13 mouse cellular contexts compared by ENCODE assay signal in genomic region chr12:84161116-84161515, GRCm38 (mm10). TPM values are rescaled to one million over a fixed set of nuclear protein-coding genes. Genes with fewer than 3 reads are reported as not detected.
DNase-seq lines count a peak whose midpoint lies in the region; ATAC-seq lines count a peak whose summit lies in the region.
"Had no signal": no experiment of that assay in that cellular context is flagged by ENCODE, and none has a peak within 500 bp of the region (broad histone marks: within the 10 kb centered on the region; RNA-seq: fewer than 3 reads in every experiment).

No protein-coding gene starts in this region.

- no peak for DNase-seq in heart, postnatal 25 days (ENCODE audit: low spot score)
- DNase-seq in c-Kit-negative CD71-positive TER-119-positive erythroid progenitor cells, embryonic 14.5 days (ENCODE audit: low read depth, low spot score) = peak; percentile 56
- DNase-seq in liver, embryonic 13.5 days = peak; percentile 55
- no peak for DNase-seq in gastrocnemius, postnatal 36 days
- DNase-seq: cerebellum, adult 8-10 months; layer of hippocampus, postnatal 36 days had no signal

- ATAC-seq in heart, embryonic 16.5 days (replicated peaks; ENCODE audit: extremely low read depth, insufficient read depth, low FRiP score) = peak; percentile 63
- peak; percentile 84 for ATAC-seq in liver, embryonic 13.5 days (ENCODE audit: low read depth)
- peak; percentile 27; the same call in 1 of the 2 replicates for ATAC-seq in megakaryocyte-erythroid progenitor cell, adult 5-6 weeks (replicated peaks; ENCODE audit: low FRiP score, low TSS enrichment, poor library complexity, severe bottlenecking)
- no peak for ATAC-seq in forebrain, embryonic 15.5 days (replicated peaks)

- no peak overlapping the region; the same call in 1 of the 2 replicates for H3K27ac ChIP-seq in heart, embryonic 16.5 days (ENCODE audit: low read length)
- H3K27ac ChIP-seq in liver, embryonic 13.5 days = peak overlapping the region; percentile 79
- no peak overlapping the region for H3K27ac ChIP-seq in forebrain, embryonic 15.5 days (replicated peaks)
- H3K27ac ChIP-seq: embryonic facial prominence, embryonic 10.5 days; heart, embryonic 15.5 days; hindbrain, postnatal 0 days; limb, embryonic 12.5 days had no signal

- H3K4me3 ChIP-seq in heart, embryonic 16.5 days (ENCODE audit: low read length) = no peak overlapping the region
- no peak overlapping the region for H3K4me3 ChIP-seq in liver, embryonic 13.5 days (replicated peaks)
- H3K4me3 ChIP-seq in forebrain, embryonic 15.5 days = no peak overlapping the region
- H3K4me3 ChIP-seq: embryonic facial prominence, embryonic 10.5 days; heart, embryonic 15.5 days; limb, embryonic 12.5 days had no signal

- peaks cover 11% of the 10 kb centered on the region for H3K4me1 ChIP-seq in heart, embryonic 16.5 days (ENCODE audit: control insufficient read depth, insufficient read depth, low read length)
- H3K4me1 ChIP-seq in liver, embryonic 13.5 days (replicated peaks) = peaks cover 53% of the 10 kb centered on the region
- no peaks in the 10 kb centered on the region for H3K4me1 ChIP-seq in forebrain, embryonic 15.5 days

- intact Hi-C loops in heart, postnatal 25 days (cut with DNase I) = loop anchor here (5.0 kb wide), 1 partner anchor 56 kb away; the partner anchor contains the start of gene Elmsan1
- intact Hi-C loops in gastrocnemius, postnatal 36 days (cut with DNase I) = no loop called here

- H3K9me3 ChIP-seq in heart, embryonic 16.5 days (replicated peaks; ENCODE audit: control insufficient read depth, low read length) = no peaks in the 10 kb centered on the region
- H3K9me3 ChIP-seq in liver, embryonic 13.5 days (replicated peaks) = no peaks in the 10 kb centered on the region
- no peaks in the 10 kb centered on the region for H3K9me3 ChIP-seq in forebrain, embryonic 15.5 days
- H3K9me3 ChIP-seq: embryonic facial prominence, embryonic 10.5 days; heart, embryonic 15.5 days; limb, embryonic 12.5 days had no signal

- no peak overlapping the region for H3K9ac ChIP-seq in heart, embryonic 16.5 days (ENCODE audit: low read length)
- H3K9ac ChIP-seq in liver, embryonic 13.5 days = peak overlapping the region; percentile 53
- H3K9ac ChIP-seq in forebrain, embryonic 15.5 days (replicated peaks) = no peak overlapping the region
- H3K9ac ChIP-seq: heart, embryonic 15.5 days; limb, embryonic 12.5 days had no signal

- WGBS in heart, embryonic 16.5 days = 36% methylated on average over 8 of the region's 8 CpGs
- WGBS in liver, embryonic 13.5 days (ENCODE audit: insufficient replicate concordance) = 36% methylated on average over 8 of the region's 8 CpGs
- WGBS in forebrain, embryonic 15.5 days = 75% methylated on average over 8 of the region's 8 CpGs

- no peaks in the 10 kb centered on the region for H3K27me3 ChIP-seq in heart, embryonic 16.5 days (ENCODE audit: control insufficient read depth, insufficient read depth, low read length)
- H3K27me3 ChIP-seq in liver, embryonic 13.5 days = no peaks in the 10 kb centered on the region
- no peaks in the 10 kb centered on the region for H3K27me3 ChIP-seq in forebrain, embryonic 15.5 days
- H3K27me3 ChIP-seq: heart, embryonic 15.5 days; limb, embryonic 12.5 days had no signal

- no peak overlapping the region for H3K4me2 ChIP-seq in heart, embryonic 16.5 days (ENCODE audit: low read depth, low read length)
- peak overlapping the region; percentile 37 for H3K4me2 ChIP-seq in liver, embryonic 13.5 days
- H3K4me2 ChIP-seq in forebrain, embryonic 15.5 days (replicated peaks) = no peak overlapping the region
- H3K4me2 ChIP-seq: heart, embryonic 15.5 days; limb, embryonic 12.5 days had no signal

- peaks cover 31% of the 10 kb centered on the region for H3K36me3 ChIP-seq in heart, embryonic 16.5 days (ENCODE audit: control insufficient read depth, insufficient read depth)
- H3K36me3 ChIP-seq in liver, embryonic 13.5 days = peaks cover 89% of the 10 kb centered on the region
- H3K36me3 ChIP-seq in forebrain, embryonic 15.5 days = peaks cover 23% of the 10 kb centered on the region; the same call in 1 of the 2 replicates

RNA-seq across cellular contexts. Expression of gene Pnma1, which starts 12.8 kb away (rescaled TPM):
- 0.59 and 0.60 TPM in 2 replicates for polyA plus RNA-seq in heart, embryonic 16.5 days (2015; fragmentation: Nextera tagmentation; extraction: Ambion mirVana)
- under 1 TPM; 0.14 to 0.18 TPM for total RNA-seq in heart, postnatal 25 days (2021)
- 0.14 TPM in 1 of 2 replicates, not detected in the other for polyA plus RNA-seq in liver, embryonic 13.5 days (2015; fragmentation: Nextera tagmentation; extraction: Ambion mirVana)
- not detected in 2 replicates for total RNA-seq in megakaryocyte-erythroid progenitor cell, adult 5-6 weeks (2014; fragmentation: Nextera tagmentation)
- 1.2 TPM in 1 of 2 replicates, not detected in the other for total RNA-seq in megakaryocyte-erythroid progenitor cell, adult 5-6 weeks (2017)
- total RNA-seq in gastrocnemius, postnatal 36 days (2021) = under 1 TPM; 0.15 to 0.18 TPM
- 6.0 and 6.5 TPM in 2 replicates for polyA plus RNA-seq in forebrain, embryonic 15.5 days (2015; fragmentation: Nextera tagmentation; extraction: Ambion mirVana)

RNA-seq across cellular contexts. Expression of gene Dnal1, which starts 47.0 kb away (rescaled TPM):
- polyA plus RNA-seq in heart, embryonic 16.5 days (2015; fragmentation: Nextera tagmentation; extraction: Ambion mirVana) = 3.5 and 4.0 TPM in 2 replicates
- 10 to 100 TPM in 1 of 2 experiments, 1 to 10 TPM in 1; 8.2 to 10.1 TPM for total RNA-seq in heart, postnatal 25 days (2021)
- 0.23 and 0.27 TPM in 2 replicates for polyA plus RNA-seq in liver, embryonic 13.5 days (2015; fragmentation: Nextera tagmentation; extraction: Ambion mirVana)
- 0.26 and 3.9 TPM in 2 replicates for total RNA-seq in megakaryocyte-erythroid progenitor cell, adult 5-6 weeks (2014; fragmentation: Nextera tagmentation)
- 1.4 and 2.3 TPM in 2 replicates for total RNA-seq in megakaryocyte-erythroid progenitor cell, adult 5-6 weeks (2017)
- 1 to 10 TPM; 5.9 to 8.1 TPM for total RNA-seq in gastrocnemius, postnatal 36 days (2021)
- 9.6 and 10.1 TPM in 2 replicates for polyA plus RNA-seq in forebrain, embryonic 15.5 days (2015; fragmentation: Nextera tagmentation; extraction: Ambion mirVana)

RNA-seq across cellular contexts. Expression of gene Elmsan1, which starts 57.6 kb away (rescaled TPM):
- 7.1 and 7.5 TPM in 2 replicates for polyA plus RNA-seq in heart, embryonic 16.5 days (2015; fragmentation: Nextera tagmentation; extraction: Ambion mirVana)
- 10 to 100 TPM; 13.8 to 17.7 TPM for total RNA-seq in heart, postnatal 25 days (2021)
- 3.7 and 4.4 TPM in 2 replicates for polyA plus RNA-seq in liver, embryonic 13.5 days (2015; fragmentation: Nextera tagmentation; extraction: Ambion mirVana)
- total RNA-seq in megakaryocyte-erythroid progenitor cell, adult 5-6 weeks (2014; fragmentation: Nextera tagmentation) = 29.6 and 42.1 TPM in 2 replicates
- total RNA-seq in megakaryocyte-erythroid progenitor cell, adult 5-6 weeks (2017) = 12.9 and 13.2 TPM in 2 replicates
- 10 to 100 TPM in 1 of 2 experiments, 1 to 10 TPM in 1; 6.5 to 10.4 TPM for total RNA-seq in gastrocnemius, postnatal 36 days (2021)
- 4.3 and 5.0 TPM in 2 replicates for polyA plus RNA-seq in forebrain, embryonic 15.5 days (2015; fragmentation: Nextera tagmentation; extraction: Ambion mirVana)

Comparison
In these comparisons a context has a peak if more than half of its experiments do, and no peak if none do; other contexts are left out.
1. DNase-seq: peak in c-Kit-negative CD71-positive TER-119-positive erythroid progenitor cells, embryonic 14.5 days (single experiment) and liver, embryonic 13.5 days (single experiment); none in heart, postnatal 25 days (single experiment) and gastrocnemius, postnatal 36 days (0 of 2).